8 mouse cellular contexts compared by ENCODE assay signal in genomic region chr3:89280606-89281511, GRCm38 (mm10). TPM values are rescaled to one million over a fixed set of nuclear protein-coding genes. Genes with fewer than 3 reads are reported as not detected.
DNase-seq lines count a peak whose midpoint lies in the region; ATAC-seq and TF ChIP-seq lines count a peak whose summit lies in the region.

Gene Efna1, minus strand, starts transcription at chr3:89281142.

- H3K27me3 ChIP-seq in thymus, adult 2 months (ENCODE audit: control insufficient read depth, insufficient read depth, low read length), result peaks cover 21% of the 10 kb centered on the region
- H3K27me3 ChIP-seq in intestine, postnatal 0 days (replicated peaks; ENCODE audit: control insufficient read depth, insufficient read depth, low read length), result no peaks in the 10 kb centered on the region
- H3K27me3 ChIP-seq in liver, embryonic 13.5 days, result peaks cover 71% of the 10 kb centered on the region
- peaks cover 27% of the 10 kb centered on the region for H3K27me3 ChIP-seq in neural tube, embryonic 11.5 days (ENCODE audit: control insufficient read depth, insufficient read depth, low read length)

- no peak within 1 kb of the TSS for H3K27ac ChIP-seq in thymus, adult 2 months (ENCODE audit: control insufficient read depth, insufficient read depth, low read length)
- peak within 1 kb of the TSS; percentile 95 for H3K27ac ChIP-seq in intestine, postnatal 0 days (ENCODE audit: low read depth, low read length)
- H3K27ac ChIP-seq in liver, embryonic 13.5 days, result no peak within 1 kb of the TSS
- H3K27ac ChIP-seq in neural tube, embryonic 11.5 days (ENCODE audit: low read depth, low read length), result no peak within 1 kb of the TSS

- peaks cover 13% of the 10 kb centered on the region for H3K4me1 ChIP-seq in thymus, adult 2 months (replicated peaks; ENCODE audit: control insufficient read depth, insufficient read depth, low read length)
- 0 out of 2 replicates have a peak, but pooled peaks cover 4% of the 10 kb centered on the region for H3K4me1 ChIP-seq in intestine, postnatal 0 days (replicated peaks; ENCODE audit: control insufficient read depth, insufficient read depth, low read length)
- peaks cover 17% of the 10 kb centered on the region for H3K4me1 ChIP-seq in liver, embryonic 13.5 days (replicated peaks)
- peaks cover 14% of the 10 kb centered on the region for H3K4me1 ChIP-seq in neural tube, embryonic 11.5 days (ENCODE audit: control insufficient read depth, insufficient read depth, low read length)

- TF ChIP-seq CTCF in thymus, adult 2 months (IDR thresholded peaks at IDR 0.05; ENCODE audit: borderline replicate concordance, control insufficient read depth, extremely low read depth, insufficient read depth, low read length, poor library complexity), result no peak
- TF ChIP-seq CTCF in intestine, postnatal 0 days (IDR thresholded peaks at IDR 0.05; ENCODE audit: low read depth), result peak; percentile 23; the same call in 1 of the 2 replicates

- WGBS in thymus, adult 2 months, result 2% methylated on average over 52 of the region's 52 CpGs
- under 1% methylated on average over 52 of the region's 52 CpGs for WGBS in intestine, postnatal 0 days
- WGBS in liver, embryonic 13.5 days (ENCODE audit: insufficient replicate concordance), result under 1% methylated on average over 52 of the region's 52 CpGs
- WGBS in neural tube, embryonic 11.5 days, result under 1% methylated on average over 52 of the region's 52 CpGs

- peak within 1 kb of the TSS; percentile 93 for H3K4me2 ChIP-seq in intestine, postnatal 0 days (replicated peaks; ENCODE audit: low read depth)
- peak within 1 kb of the TSS; percentile 61 for H3K4me2 ChIP-seq in liver, embryonic 13.5 days
- H3K4me2 ChIP-seq in neural tube, embryonic 11.5 days (ENCODE audit: low read depth), result peak within 1 kb of the TSS; percentile 94

- no peak for TF ChIP-seq POLR2A in thymus, adult 2 months (IDR thresholded peaks at IDR 0.05; ENCODE audit: control insufficient read depth, extremely low read depth, insufficient read depth, low read length, poor library complexity)

- peak within 1 kb of the TSS; percentile 41 for H3K4me3 ChIP-seq in thymus, adult 2 months (ENCODE audit: control insufficient read depth, insufficient read depth, low read length)
- peak within 1 kb of the TSS; percentile 77 for H3K4me3 ChIP-seq in intestine, postnatal 0 days (ENCODE audit: low read depth, low read length)
- peak within 1 kb of the TSS; percentile 42 for H3K4me3 ChIP-seq in liver, embryonic 13.5 days (replicated peaks)
- H3K4me3 ChIP-seq in neural tube, embryonic 11.5 days (ENCODE audit: low read depth, low read length), result peak within 1 kb of the TSS; percentile 41

- DNase-seq in thymus, adult 2 months, result peak; percentile 18
- no peak for DNase-seq in thymus, postnatal 36 days
- peak; percentile 69 to 71 for DNase-seq in cerebellum, postnatal 14 days
- peak; percentile 99 for DNase-seq in heart, adult 11 months
- no peak for DNase-seq in liver, embryonic 13.5 days
- peak; percentile 63 for DNase-seq in neural tube, embryonic 11.5 days (ENCODE audit: low spot score)
- DNase-seq in c-Kit-positive CD71-positive TER-119-positive erythroid progenitor cells, embryonic 14.5 days (ENCODE audit: low spot score), result no peak

- peak; percentile 89 for ATAC-seq in intestine, postnatal 0 days
- peak; percentile 19 for ATAC-seq in liver, embryonic 13.5 days (ENCODE audit: low read depth)
- ATAC-seq in neural tube, embryonic 11.5 days (ENCODE audit: insufficient read depth, low FRiP score, low TSS enrichment), result peak; percentile 31; the same call in 1 of the 2 replicates

- H3K9me3 ChIP-seq in intestine, postnatal 0 days (ENCODE audit: control insufficient read depth), result no peaks in the 10 kb centered on the region
- no peaks in the 10 kb centered on the region for H3K9me3 ChIP-seq in liver, embryonic 13.5 days (replicated peaks)
- H3K9me3 ChIP-seq in neural tube, embryonic 11.5 days (ENCODE audit: control insufficient read depth, low read length), result no peaks in the 10 kb centered on the region

- H3K9ac ChIP-seq in intestine, postnatal 0 days (ENCODE audit: low read depth, low read length), result peak within 1 kb of the TSS; percentile 90
- H3K9ac ChIP-seq in liver, embryonic 13.5 days, result no peak within 1 kb of the TSS
- peak within 1 kb of the TSS; percentile 58 for H3K9ac ChIP-seq in neural tube, embryonic 11.5 days (ENCODE audit: low read length)

- H3K36me3 ChIP-seq in thymus, adult 2 months (ENCODE audit: control insufficient read depth, insufficient read depth, low read length), result no peaks in the 10 kb centered on the region
- peaks cover 4% of the 10 kb centered on the region; the same call in 1 of the 2 replicates for H3K36me3 ChIP-seq in intestine, postnatal 0 days (ENCODE audit: control insufficient read depth, insufficient read depth)
- no peaks in the 10 kb centered on the region for H3K36me3 ChIP-seq in liver, embryonic 13.5 days
- H3K36me3 ChIP-seq in neural tube, embryonic 11.5 days (ENCODE audit: control insufficient read depth, insufficient read depth, low read length), result no peaks in the 10 kb centered on the region

RNA-seq across cellular contexts. Expression of gene Efna1, which starts in this region (rescaled TPM):
- 6.3 and 9.7 TPM in 2 replicates for polyA plus RNA-seq in thymus, adult 2 months (2012; rRNA removed)
- 50.7 and 69.8 TPM in 2 replicates for polyA plus RNA-seq in intestine, postnatal 0 days (2015; fragmentation: Nextera tagmentation; extraction: Ambion mirVana)
- polyA plus RNA-seq in liver, embryonic 13.5 days (2015; fragmentation: Nextera tagmentation; extraction: Ambion mirVana), result 4.3 and 4.6 TPM in 2 replicates
- polyA plus RNA-seq in neural tube, embryonic 11.5 days (2014; fragmentation: Nextera tagmentation; extraction: Ambion mirVana), result 13.7 and 15.9 TPM in 2 replicates

Comparison
In these comparisons a context has a peak if more than half of its experiments do, and no peak if none do; other contexts are left out.
1. DNase-seq: peak in thymus, adult 2 months (single experiment), cerebellum, postnatal 14 days (2 of 2), heart, adult 11 months (single experiment) and neural tube, embryonic 11.5 days (single experiment); none in thymus, postnatal 36 days (0 of 2), liver, embryonic 13.5 days (single experiment) and c-Kit-positive CD71-positive TER-119-positive erythroid progenitor cells, embryonic 14.5 days (single experiment).
2. ATAC-seq: peak in every context shown above with its lines; median percentile 89 in intestine, postnatal 0 days; 31 in neural tube, embryonic 11.5 days; 19 in liver, embryonic 13.5 days.
3. Peak in every context shown above with its lines, with median percentiles within 50 percentile points of each other: H3K4me3 ChIP-seq and H3K4me2 ChIP-seq.